Mouse (Mus musculus) CH12.LX (cell line): ENCODE measurements around the gene Ipo4. TPM values are rescaled to one million over a fixed set of nuclear protein-coding genes. Genes with fewer than 3 reads are reported as not detected.

Experiments
- DNase-seq: peaks from one replicate; pipeline ENCODE4 v3.0.0-alpha.2; 2013; ENCODE audit errors: extremely low read depth
- H3K27ac ChIP-seq: 2 replicates; pipeline ENCODE4 v1.5.1; 2012; ENCODE audit warnings: low read depth, mild to moderate bottlenecking, control low read depth, moderate library complexity; ENCODE audit not compliant: insufficient read depth
- H3K27me3 ChIP-seq: replicated peaks from 2 replicates; pipeline ENCODE3; 2012; ENCODE audit warnings: inconsistent platforms
- H3K36me3 ChIP-seq, 2 experiments: replicated peaks in 1 of 2; 2 replicates each; pipeline versions ENCODE3 to v1.6.1; 2012; ENCODE audit warnings: inconsistent platforms in 1 of 2, low read length in 1 of 2, mild to moderate bottlenecking in 1 of 2, mixed read lengths in 1 of 2, moderate library complexity in 1 of 2; ENCODE audit not compliant: control insufficient read depth in 1 of 2, insufficient read depth in 1 of 2
- H3K4me1 ChIP-seq, 2 experiments: 2 replicates each; pipeline ENCODE4 v1.6.1; 2012; ENCODE audit warnings: inconsistent platforms in 1 of 2, moderate library complexity in 1 of 2; ENCODE audit not compliant: insufficient read depth in 2 of 2, control insufficient read depth in 1 of 2
- H3K4me2 ChIP-seq: 2 replicates; pipeline ENCODE4 v1.6.1; 2012; ENCODE audit warnings: low read depth, mild to moderate bottlenecking, control low read depth; ENCODE audit not compliant: poor library complexity, insufficient read depth, severe bottlenecking
- H3K4me3 ChIP-seq, 3 experiments: fragments of 150-350 bp in 1 of 3; sonication (generic) in 1 of 3; replicated peaks in 1 of 3; 2 replicates each; pipeline versions ENCODE3 to v1.5.1; 2011 to 2012; ENCODE audit warnings: low read depth in 2 of 3, low read length in 2 of 3, mild to moderate bottlenecking in 2 of 3, moderate library complexity in 2 of 3, control low read depth in 1 of 3, improper control_type of control experiment in 1 of 3, inconsistent platforms in 1 of 3, mixed read lengths in 1 of 3; ENCODE audit not compliant: poor library complexity in 1 of 3
- H3K79me2 ChIP-seq: replicated peaks from 2 replicates; pipeline ENCODE4 v1.6.1; 2012; ENCODE audit warnings: mild to moderate bottlenecking, moderate library complexity; ENCODE audit not compliant: control insufficient read depth, poor library complexity, insufficient read depth, severe bottlenecking; ENCODE audit errors: extremely low read depth
- H3K9ac ChIP-seq: 2 replicates; pipeline ENCODE4 v1.6.1; 2012; ENCODE audit warnings: low read depth, mild to moderate bottlenecking, control low read depth, moderate library complexity; ENCODE audit not compliant: insufficient read depth
- H3K9me3 ChIP-seq: replicated peaks from 2 replicates; pipeline ENCODE3; 2012; ENCODE audit warnings: low read length, inconsistent platforms, mixed read lengths
- BHLHE40 ChIP-seq: IDR thresholded peaks from 2 replicates; pipeline ENCODE4 v1.6.1; 2011; ENCODE audit warnings: mild to moderate bottlenecking, low read depth, low read length, improper control_type of control experiment
- CHD1 ChIP-seq: IDR thresholded peaks from 2 replicates; pipeline ENCODE4 v1.6.1; 2012; ENCODE audit warnings: low read depth, low read length, improper control_type of control experiment, inconsistent platforms
- CTCF ChIP-seq, 2 experiments: IDR thresholded peaks in 1 of 2; conservative IDR thresholded peaks in 1 of 2; 2 replicates each; pipeline ENCODE4 v1.5.1; 2011 to 2012; ENCODE audit warnings: low read depth in 2 of 2, low read length in 2 of 2, improper control_type of control experiment in 1 of 2, inconsistent platforms in 1 of 2, mild to moderate bottlenecking in 1 of 2, moderate library complexity in 1 of 2
- ELF1 ChIP-seq: IDR thresholded peaks from 2 replicates; pipeline ENCODE4 v1.6.1; 2014; ENCODE audit warnings: low read depth, mild to moderate bottlenecking, inconsistent platforms, low read length, improper control_type of control experiment
- EP300 ChIP-seq: IDR thresholded peaks from 2 replicates; pipeline ENCODE4 v1.6.1; 2011; ENCODE audit warnings: low read length, improper control_type of control experiment
- ETS1 ChIP-seq: conservative IDR thresholded peaks from 2 replicates; pipeline ENCODE4 v1.6.1; 2012; ENCODE audit warnings: low read depth, mild to moderate bottlenecking, inconsistent platforms, low read length, improper control_type of control experiment, moderate library complexity
- GABPA ChIP-seq: IDR thresholded peaks from 2 replicates; pipeline ENCODE4 v1.6.1; 2012; ENCODE audit warnings: low read depth, low read length, improper control_type of control experiment, inconsistent platforms; ENCODE audit not compliant: insufficient replicate concordance
- JUN ChIP-seq: IDR thresholded peaks from 2 replicates; pipeline ENCODE4 v1.6.1; 2011; ENCODE audit warnings: low read depth, mild to moderate bottlenecking, low read length, improper control_type of control experiment, moderate library complexity; ENCODE audit not compliant: insufficient read depth
- JUND ChIP-seq: conservative IDR thresholded peaks from 2 replicates; pipeline ENCODE4 v1.6.1; 2011; ENCODE audit warnings: low read depth, low read length, improper control_type of control experiment
- KAT2A ChIP-seq: IDR thresholded peaks from 2 replicates; pipeline ENCODE4 v1.6.1; 2012; ENCODE audit warnings: low read length, improper control_type of control experiment, inconsistent platforms; ENCODE audit not compliant: insufficient replicate concordance
- MAX ChIP-seq: IDR thresholded peaks from 2 replicates; pipeline ENCODE4 v1.6.1; 2011; ENCODE audit warnings: low read length, improper control_type of control experiment
- MAZ ChIP-seq: IDR thresholded peaks from 2 replicates; pipeline ENCODE4 v1.6.1; 2012; ENCODE audit warnings: low read depth, mild to moderate bottlenecking, inconsistent platforms, low read length, improper control_type of control experiment, moderate library complexity
- MEF2A ChIP-seq: IDR thresholded peaks from 2 replicates; pipeline ENCODE4 v1.6.1; 2014; ENCODE audit warnings: low read depth, mild to moderate bottlenecking, inconsistent platforms, low read length, improper control_type of control experiment, borderline replicate concordance
- MXI1 ChIP-seq: IDR thresholded peaks from 2 replicates; pipeline ENCODE4 v1.6.1; 2011; ENCODE audit warnings: mild to moderate bottlenecking, low read depth, low read length, improper control_type of control experiment
- MYC ChIP-seq: IDR thresholded peaks from 2 replicates; pipeline ENCODE4 v1.6.1; 2011; ENCODE audit warnings: low read depth, mild to moderate bottlenecking, improper control_type of control experiment, low read length
- NELFE ChIP-seq: IDR thresholded peaks from 2 replicates; pipeline ENCODE4 v1.6.1; 2011; ENCODE audit warnings: low read depth, low read length, improper control_type of control experiment
- POLR2AphosphoS2 ChIP-seq: IDR thresholded peaks from 2 replicates; pipeline ENCODE4 v1.6.1; 2011; ENCODE audit warnings: low read depth, low read length, improper control_type of control experiment
- RAD21 ChIP-seq: IDR thresholded peaks from 2 replicates; pipeline ENCODE4 v1.6.1; 2011; ENCODE audit warnings: low read depth, mild to moderate bottlenecking, low read length, improper control_type of control experiment, moderate library complexity
- RCOR1 ChIP-seq: conservative IDR thresholded peaks from 2 replicates; pipeline ENCODE4 v1.6.1; 2012; ENCODE audit warnings: low read depth, mild to moderate bottlenecking, inconsistent platforms, low read length, improper control_type of control experiment
- SIN3A ChIP-seq: IDR thresholded peaks from 2 replicates; pipeline ENCODE4 v1.6.1; 2012; ENCODE audit warnings: low read length, improper control_type of control experiment, inconsistent platforms
- SMC3 ChIP-seq: IDR thresholded peaks from 2 replicates; pipeline ENCODE4 v1.6.1; 2011; ENCODE audit warnings: low read depth, low read length, improper control_type of control experiment
- TBP ChIP-seq: conservative IDR thresholded peaks from 2 replicates; pipeline ENCODE4 v1.6.1; 2011; ENCODE audit warnings: low read depth, low read length, improper control_type of control experiment
- USF2 ChIP-seq: conservative IDR thresholded peaks from 2 replicates; pipeline ENCODE4 v1.6.1; 2011; ENCODE audit warnings: low read depth, low read length, improper control_type of control experiment
- ZMIZ1 ChIP-seq: IDR thresholded peaks from 2 replicates; pipeline ENCODE4 v1.6.1; 2012; ENCODE audit warnings: low read depth, mild to moderate bottlenecking, inconsistent platforms, low read length, improper control_type of control experiment
- ZNF384 ChIP-seq: IDR thresholded peaks from 2 replicates; pipeline ENCODE4 v1.6.1; 2012; ENCODE audit warnings: low read depth, low read length, improper control_type of control experiment, inconsistent platforms
- dilution Hi-C: fragments of 300-500 bp; cut with MboI; formaldehyde crosslinking; loops from 2 replicates; pipeline ENCODE4 v1.14.3; 2020; ENCODE audit warnings: low sequenced_read_pairs; ENCODE audit not compliant: extremely low pct_unique_long_range_greater_than_20kb, extremely low pct_ligation_motif_present
- in situ Hi-C: fragments of 300-500 bp; cut with MboI; formaldehyde crosslinking; loops from 3 replicates; pipeline ENCODE4 v1.14.3; 2019; ENCODE audit warnings: low sequenced_read_pairs, low pct_ligation_motif_present, low pct_unique_long_range_greater_than_20kb, mixed read lengths
- polyA plus RNA-seq: library from polyadenylated mRNA; unstranded; fragments of >175 nt; gene quantifications from 2 replicates; pipeline ENCODE4 v1.2.1, GENCODE M21; 2012; ENCODE audit warnings: low read depth; ENCODE audit not compliant: insufficient read length
- total RNA-seq, 2 experiments: library from RNA; depleted of rRNA; stranded (reverse); fragments of 300-350 nt in 1 of 2; fragments of >200 nt in 1 of 2; gene quantifications; 2 replicates each; pipeline ENCODE4 v1.2.3; 2012 to 2014

Ipo4 gene
- total and polyA plus RNA-seq, 3 experiments, result 47.5 to 175 (median 84.8) TPM

- H3K9me3 ChIP-seq, result no peaks in the 10 kb centered on the region
- dilution Hi-C loops, result no loop called here
- H3K27me3 ChIP-seq, result no peaks in the 10 kb centered on the region
- no peak for DNase-seq
- H3K4me3 ChIP-seq, result no peak overlapping the region
- no peak overlapping the region for H3K4me2 ChIP-seq
- H3K27ac ChIP-seq, result no peak overlapping the region
- peaks cover 3 to 12% of the 10 kb centered on the region in 2 experiments for H3K36me3 ChIP-seq
- TF ChIP-seq MAX, result no peak
- no peak for TF ChIP-seq BHLHE40
- no peak for TF ChIP-seq POLR2AphosphoS2
- TF ChIP-seq EP300, result no peak
- TF ChIP-seq TBP, result no peak
- TF ChIP-seq KAT2A, result no peak
- no peak for TF ChIP-seq CTCF (conservative IDR thresholded peaks at IDR 0.05 in 1 of 2, IDR thresholded peaks at IDR 0.05 in 1 of 2; ENCODE audit: low read depth in 2 of 2, low read length in 2 of 2)
- TF ChIP-seq JUND, result no peak
- TF ChIP-seq SMC3, result no peak
- no peak for TF ChIP-seq JUN
- no peak for TF ChIP-seq SIN3A
- no peak for TF ChIP-seq RAD21
- no peak for TF ChIP-seq ZNF384
- no peak for TF ChIP-seq MYC
- TF ChIP-seq GABPA, result no peak
- no peak for TF ChIP-seq MAZ
- no peak for TF ChIP-seq MXI1
- TF ChIP-seq ETS1, result no peak
- TF ChIP-seq ELF1, result no peak
- TF ChIP-seq, all 38 proteins: peak for 0
- Histone ChIP-seq H3K4me1 (no peaks in the 10 kb centered on the region), H3K79me2 (no peaks in the 10 kb centered on the region), H3K9ac (no peak overlapping the region)
- in situ Hi-C loops, result no loop called here
These were observed 21.1 kb downstream of the Ipo4 start for GRCm38 (mm10) chr14:55614565-55615178.

DNA sequence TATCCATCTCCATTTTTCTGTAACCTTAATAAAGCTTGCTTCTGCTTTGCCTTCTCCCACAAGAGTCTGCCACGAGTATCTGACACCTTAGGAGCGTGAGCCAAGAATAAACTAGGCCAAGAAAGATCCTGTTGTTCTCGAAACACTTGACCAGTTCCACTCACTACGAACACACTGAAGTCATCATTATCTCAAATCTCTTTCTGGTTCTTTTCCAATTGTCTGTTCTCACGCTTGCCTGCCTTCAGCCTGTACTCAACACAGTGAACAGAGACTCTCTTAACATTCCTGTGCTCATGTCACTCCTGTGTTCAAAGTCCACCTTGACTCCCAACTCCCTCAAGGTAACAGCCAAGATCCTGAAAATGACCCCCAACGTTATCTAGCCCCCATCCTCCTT lies 22.4 kb downstream of the Ipo4 start:
- Histone ChIP-seq H3K4me2 (no peak overlapping the region), H3K9ac (no peak overlapping the region), H3K9me3 (no peaks in the 10 kb centered on the region), H3K79me2 (no peaks in the 10 kb centered on the region), H3K27me3 (no peaks in the 10 kb centered on the region), H3K27ac (no peak overlapping the region), H3K4me1 (no peaks in the 10 kb centered on the region), H3K36me3 (peaks cover 10 to 25% of the 10 kb centered on the region in 2 experiments), H3K4me3 (no peak overlapping the region)
- in situ Hi-C loops (no loop called here), dilution Hi-C loops (no loop called here)
- DNase-seq, result no peak
- TF ChIP-seq ZMIZ1, result no peak
- no peak for TF ChIP-seq MEF2A
- no peak for TF ChIP-seq KAT2A
- no peak for TF ChIP-seq RCOR1
- TF ChIP-seq USF2, result no peak
- no peak for TF ChIP-seq CHD1
- no peak for TF ChIP-seq NELFE
- no peak for TF ChIP-seq GABPA
